Mouse (Mus musculus) kidney, postnatal 36 days (tissue): Measurements from ENCODE around the gene Banp.

Source experiments
- DNase-seq, 2 experiments: peaks; one replicate each; pipeline ENCODE4 v3.0.0; 2021 to 2022; ENCODE audit warnings: mixed read lengths in 2 of 2

Banp gene

DNA sequence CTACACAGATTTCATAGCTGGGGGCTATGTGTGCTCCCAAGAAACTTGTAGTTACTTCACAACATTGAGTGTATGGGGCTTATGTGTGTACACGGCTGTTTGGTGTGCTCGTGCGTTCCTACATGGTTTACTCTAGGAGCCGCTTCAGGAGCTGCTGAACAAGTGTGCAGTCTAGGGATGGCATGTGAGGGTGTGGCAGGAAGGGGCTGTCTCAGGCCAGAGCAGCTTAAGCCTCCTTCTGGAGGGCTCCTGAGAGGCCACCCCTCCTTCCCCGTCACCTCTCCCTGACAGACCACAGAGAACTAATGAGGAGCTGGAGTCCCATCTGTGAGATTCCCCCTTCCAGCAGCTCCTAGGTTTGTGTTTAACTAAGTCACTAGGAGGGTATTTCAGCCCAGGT is 38.3 kb downstream of the Banp start:
- DNase-seq, result no peak

DNA sequence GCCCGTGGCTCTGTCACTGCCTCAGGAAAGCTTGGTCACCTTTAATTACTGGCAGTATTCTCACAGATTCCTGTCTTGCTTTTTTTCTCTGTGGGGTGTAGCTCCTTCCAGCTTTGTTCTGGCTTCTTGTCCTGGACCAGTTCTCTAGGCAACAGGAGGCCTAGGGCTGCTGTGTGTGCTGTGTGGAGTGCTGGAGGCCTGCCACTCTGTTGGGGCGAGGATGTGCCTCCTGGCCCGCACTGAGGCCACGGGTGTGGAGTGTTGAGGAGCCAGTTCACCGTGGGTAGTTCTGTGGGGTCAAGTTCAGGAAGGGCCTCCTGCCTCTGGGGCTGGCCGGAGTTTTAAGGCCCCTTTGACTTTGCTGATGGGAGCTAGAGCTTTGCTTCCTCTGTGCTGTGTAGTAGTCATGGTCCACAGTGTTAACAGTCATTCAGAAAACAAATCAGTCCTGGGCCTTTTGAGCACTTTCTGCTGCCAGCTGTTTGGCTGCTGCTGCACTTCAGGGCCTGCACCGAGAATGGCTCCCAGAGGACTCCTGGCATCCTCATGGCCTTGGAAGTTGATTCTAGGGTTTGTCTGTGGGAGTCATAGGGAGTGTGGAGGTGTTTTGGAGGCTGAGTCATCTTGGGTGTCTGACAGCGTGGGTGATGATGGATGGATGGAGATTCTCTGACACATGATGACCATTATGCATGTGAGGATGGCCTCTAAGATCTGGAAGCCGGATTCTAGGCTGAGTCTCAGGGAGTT is 41.1 kb downstream of the Banp start:
- no peak for DNase-seq

DNA sequence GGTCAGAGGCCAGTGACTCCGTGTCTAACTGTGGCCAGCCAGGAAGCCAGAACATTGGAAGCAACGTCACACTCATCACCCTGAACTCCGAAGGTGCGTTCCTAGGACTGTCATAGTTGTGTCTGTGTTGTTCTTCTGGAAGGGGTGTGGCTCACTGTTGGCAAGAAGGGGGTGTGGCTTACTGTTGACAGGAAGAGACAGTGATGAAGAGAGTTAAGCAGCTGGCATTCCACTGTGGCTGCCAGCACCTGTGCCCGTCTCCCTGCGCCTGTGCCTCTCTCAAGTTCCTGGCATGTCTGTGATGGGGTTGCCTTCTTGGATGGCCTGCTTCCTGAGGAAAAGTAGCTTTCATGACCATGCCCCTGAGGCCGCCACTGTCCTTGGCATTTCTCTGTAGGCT is 42.1 kb downstream of the Banp start:
- DNase-seq, result no peak

DNA sequence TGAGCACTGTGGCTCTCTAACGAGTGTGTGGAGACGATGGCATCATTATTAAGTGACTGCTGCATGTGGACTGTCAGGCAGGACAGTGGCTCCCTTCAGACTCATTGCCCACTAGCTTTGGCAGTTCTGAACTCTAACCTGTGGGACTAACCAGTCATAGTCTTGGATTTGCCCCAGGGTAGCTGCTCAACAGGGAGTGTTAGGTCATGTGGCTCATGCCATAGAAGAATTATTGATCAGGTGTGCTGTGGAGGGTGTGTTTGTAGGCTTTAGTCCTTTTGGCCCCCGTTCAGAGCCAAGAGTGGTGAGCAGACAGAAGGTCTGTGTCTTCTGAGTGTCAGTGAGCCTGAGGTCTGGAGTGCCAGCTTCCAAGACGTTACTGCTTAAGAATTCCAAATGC is 43.4 kb downstream of the Banp start:
- no peak for DNase-seq

DNA sequence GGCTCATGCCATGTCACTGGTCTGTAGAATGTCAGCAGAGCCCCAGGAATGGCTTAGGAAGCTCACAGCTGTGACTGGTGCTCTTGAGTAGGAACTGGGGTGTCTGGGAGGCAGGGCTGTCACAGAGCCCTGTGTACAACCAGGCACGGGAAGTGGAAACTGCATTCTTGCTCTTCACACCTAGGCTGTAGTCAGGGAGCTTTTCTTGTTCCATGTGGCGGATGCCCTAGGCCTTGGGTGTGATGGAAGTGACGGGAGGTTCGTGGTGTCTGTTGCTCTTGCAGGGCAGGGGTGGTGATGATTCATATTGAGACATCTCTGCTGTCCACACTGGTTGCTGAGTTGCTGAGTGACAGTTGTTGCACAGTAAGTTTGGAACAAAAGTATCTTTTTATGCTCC is 45.6 kb downstream of the Banp start:
- DNase-seq, result no peak

DNA sequence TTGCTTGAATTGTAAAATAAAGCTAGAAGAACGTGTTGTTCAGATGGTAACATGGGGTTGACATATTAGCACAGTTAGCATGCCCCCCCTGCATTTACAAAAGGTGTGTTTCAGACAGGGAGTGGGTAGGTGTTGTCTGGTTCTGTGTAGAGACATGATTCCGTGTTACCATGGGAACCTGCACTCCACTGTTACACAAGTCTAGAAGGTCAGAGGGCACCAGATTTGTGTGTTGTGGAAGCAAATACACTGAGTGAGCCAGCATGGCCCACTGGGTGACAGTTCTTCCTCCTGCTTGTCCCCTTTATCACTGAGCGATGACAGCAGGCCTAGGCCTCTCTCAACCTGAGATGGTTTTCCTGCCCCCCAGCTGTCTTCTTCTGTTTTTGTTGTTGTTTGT is 46.3 kb downstream of the Banp start:
- peak in 1 of 2 experiments; percentile 8 for DNase-seq

DNA sequence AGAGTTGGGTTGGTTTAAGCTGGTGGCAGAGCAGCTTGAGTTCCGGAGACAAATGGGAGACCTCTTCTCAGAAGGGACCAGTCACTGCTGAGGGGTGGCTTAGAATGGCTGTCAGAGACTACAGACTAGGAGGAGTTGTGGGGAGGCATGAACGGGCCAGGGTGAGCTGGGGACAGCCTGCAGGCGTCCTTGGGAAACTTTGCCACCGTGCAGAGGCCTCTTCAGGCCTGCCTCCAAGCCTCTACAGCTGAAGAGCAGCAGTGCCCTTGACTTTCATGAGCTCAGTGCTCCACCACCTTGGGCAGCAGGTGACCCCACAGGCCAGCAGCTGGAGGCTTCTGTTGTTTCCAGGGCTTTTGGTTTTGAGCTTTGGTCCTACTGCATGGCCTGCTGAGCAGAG is 49.1 kb downstream of the Banp start:
- DNase-seq, result no peak

DNA sequence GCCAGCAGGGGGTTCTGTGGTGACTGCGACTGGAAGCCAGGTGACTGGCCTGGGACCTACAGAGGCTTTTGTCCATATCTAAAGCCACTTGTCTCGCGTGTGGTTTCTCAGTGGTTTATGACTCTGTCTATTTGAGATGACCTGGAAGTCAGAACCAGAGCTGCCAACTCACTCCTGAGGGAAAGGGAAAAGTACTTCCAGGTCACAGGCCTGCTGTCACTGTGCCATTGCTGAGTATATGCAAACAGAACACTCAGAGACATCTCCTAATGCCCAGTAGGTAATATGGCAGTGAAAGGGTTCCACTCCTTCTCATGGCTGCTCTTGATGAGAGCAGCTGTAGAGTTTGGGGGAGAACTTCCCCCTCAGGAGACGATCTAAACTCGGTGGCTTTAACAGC is 49.7 kb downstream of the Banp start:
- no peak for DNase-seq

DNA sequence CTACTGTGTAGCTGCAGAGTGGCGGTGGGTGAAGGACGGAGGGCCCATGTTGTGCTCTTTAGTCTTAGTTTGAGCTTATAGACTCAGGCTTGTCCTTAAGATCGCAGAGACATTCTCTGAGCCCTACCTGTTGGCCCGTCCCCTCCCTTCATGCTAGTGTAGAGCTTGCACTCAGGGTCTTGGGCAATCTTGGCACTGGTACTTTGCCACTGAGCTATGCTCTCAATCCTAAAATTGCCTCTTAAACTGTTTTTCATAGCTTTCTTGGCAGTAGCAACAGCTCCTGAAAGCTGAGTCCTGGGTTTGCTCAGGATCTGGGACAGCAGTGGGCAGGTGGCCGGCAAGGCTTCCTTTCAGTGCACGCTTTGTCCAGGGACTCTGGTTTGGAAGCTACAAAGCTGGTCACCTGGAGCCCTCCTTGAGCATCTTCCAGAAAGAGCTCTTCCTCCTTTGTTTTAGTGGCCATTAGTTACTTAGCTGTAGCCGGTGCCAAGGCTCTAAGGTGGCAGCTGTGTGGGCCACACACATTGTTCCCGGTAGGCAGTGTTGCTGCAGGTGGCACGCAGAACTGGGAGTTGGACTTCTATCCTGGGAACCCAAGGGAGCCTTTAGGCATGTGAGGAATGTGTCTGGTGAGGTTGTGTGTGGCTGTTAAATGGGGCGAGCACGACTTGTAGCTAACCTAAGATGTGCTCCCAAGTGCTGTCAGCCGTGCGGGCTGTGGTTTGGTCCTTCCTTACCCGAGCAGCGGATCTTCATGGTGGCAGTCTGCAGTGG is 52.0 kb downstream of the Banp start:
- no peak for DNase-seq

DNA sequence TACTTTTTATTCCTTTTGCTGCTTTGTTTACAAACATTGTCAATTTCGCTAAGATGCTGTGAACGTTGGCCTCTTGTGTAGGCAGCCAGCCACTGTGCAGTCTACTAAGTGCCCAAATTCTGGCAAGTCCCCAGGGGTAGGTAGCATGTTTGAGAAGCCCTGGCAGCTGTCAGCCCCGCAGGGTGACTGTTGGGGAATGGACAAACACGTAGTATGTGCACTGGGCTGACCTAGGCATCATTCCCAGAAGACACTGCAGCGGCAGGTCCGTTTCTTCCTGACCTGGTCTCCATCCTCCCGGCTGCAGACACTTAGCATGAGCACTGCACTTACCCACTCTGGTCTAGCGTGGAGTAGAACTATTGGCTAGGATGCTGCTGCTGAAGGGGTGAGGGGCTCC is 54.1 kb downstream of the Banp start:
- no peak for DNase-seq

DNA sequence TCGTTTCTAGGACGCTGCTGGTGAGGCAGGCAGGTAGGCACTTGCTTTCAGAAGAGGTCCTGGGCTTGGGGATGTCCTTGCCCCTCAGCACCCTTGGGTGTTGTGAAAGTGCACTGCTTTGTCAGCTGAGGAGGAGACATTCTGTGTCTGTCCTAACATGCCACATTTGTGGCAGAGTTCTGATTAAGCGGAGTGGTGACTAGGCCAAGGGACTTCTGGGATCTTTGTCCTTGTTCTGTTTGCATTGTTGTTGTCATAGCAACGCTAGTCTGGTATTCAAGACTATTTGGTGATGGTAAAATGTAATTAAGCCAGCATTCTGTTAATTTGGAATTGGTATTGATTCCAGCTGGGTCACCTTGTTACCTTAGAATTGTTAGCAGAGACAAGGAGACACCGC is 54.6 kb downstream of the Banp start:
- no peak for DNase-seq

DNA sequence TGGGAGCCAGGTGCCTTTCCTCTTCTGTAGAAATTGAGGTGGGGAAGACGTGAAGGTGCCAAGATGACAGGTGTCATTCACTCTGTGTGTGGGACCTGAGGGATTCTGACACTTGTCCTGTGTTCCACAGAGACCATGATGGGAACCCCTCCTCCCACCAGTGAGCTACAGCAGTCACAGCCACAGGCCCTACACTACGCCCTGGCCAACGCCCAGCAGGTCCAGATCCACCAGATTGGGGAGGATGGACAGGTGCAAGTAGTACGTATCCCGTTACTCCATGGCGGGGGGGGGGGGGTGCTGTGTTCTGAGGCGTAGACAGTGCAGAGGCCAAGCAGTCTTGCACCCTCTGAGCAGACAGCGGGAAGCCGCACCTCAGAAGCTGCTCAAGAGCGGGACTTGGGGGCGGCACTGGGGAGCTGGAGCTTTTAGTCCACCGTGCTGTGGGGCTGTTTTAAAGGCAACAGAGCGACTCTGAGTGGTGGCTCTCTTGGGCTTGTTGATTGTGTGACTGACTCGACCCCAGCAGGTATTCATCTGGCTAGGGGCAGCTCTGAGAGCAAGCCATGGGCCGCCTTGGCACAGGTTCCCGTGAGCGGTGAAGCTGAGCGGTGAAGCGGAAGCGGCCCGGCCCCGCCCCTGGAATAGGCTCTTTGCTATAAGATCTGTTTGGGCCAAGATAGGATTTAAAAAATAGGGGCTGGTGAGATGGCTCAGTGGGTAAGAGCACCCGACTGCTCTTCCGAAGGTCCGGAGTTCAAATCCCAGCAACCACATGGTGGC is 56.1 kb downstream of the Banp start:
- DNase-seq, result peak in 1 of 2 experiments; percentile 37

DNA sequence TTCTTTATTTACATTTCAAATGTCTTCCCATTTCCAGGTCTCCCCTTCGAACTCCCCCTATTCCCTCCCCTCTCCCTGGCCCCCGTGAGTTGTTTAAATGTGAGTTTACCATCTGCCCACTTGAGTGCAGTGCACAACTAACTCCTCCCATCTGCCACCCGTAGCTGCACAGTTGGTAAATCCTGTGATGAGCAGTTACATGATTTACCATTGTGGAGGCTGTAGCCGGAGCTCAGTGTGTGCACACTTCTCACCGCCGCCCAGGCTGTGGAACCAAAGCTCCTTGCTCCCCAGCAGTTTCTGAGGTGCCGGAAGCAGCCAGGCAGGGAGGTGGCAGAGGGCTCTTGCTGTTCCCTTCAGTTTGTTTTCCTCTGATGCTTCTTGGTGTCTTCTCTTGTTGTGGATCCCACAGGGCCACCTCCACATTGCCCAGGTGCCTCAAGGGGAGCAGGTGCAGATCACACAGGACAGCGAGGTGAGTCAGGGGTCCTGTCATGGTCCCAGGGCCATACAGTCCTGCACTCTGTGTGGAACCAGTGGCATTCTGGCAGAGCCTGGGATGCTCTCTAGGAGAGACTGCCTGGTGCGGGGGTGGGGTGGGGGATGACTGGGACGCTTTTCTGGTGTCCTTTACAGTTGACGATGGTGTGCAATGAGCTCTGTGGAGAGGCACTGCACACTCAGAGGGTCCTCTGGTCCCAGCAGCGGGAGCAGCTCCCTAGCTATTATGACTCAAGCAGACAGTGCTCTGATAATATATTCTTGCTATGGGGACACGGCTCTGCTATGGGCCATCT is 57.3 kb downstream of the Banp start:
- DNase-seq, result no peak

DNA sequence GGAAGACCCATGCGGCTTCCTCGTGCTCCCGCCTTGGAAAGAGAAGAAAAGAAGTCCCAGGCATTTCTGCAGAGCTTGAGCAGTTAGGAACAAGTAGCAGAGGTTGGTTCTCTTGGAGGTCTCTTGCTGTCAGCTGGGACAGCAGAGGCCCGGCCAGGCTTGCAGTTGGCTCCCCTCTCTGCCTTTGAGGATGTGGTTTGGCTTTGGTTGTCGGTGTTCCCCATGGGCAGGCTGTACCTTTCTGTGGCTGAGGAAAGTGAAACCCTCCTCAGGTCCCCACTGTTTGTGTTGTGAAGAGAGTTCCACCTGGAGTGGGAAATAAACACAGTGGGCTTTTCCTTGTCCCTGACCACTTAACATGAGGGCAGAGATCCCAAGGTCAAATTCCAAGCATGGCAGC is 58.8 kb downstream of the Banp start:
- no peak for DNase-seq

DNA sequence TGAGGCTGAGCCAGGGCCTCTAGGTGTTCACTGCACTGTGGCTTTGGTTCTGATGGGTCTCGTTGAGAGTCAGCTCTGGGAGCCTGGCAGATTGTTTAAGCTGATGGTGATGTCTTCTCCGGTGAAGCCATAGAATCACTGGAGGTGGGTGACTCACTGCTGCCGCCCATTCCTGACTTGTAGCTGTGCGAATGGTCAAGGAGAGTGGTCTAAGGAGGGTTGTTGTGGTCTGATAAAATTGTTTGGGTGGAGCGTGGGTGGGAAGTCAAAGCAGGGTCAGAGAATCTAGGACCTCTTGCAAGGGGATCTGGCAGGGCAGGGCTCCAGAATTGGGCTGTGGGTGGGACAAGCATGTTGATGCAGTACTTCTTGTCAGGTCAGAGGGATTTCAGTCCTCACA is 61.1 kb downstream of the Banp start:
- DNase-seq, result no peak

DNA sequence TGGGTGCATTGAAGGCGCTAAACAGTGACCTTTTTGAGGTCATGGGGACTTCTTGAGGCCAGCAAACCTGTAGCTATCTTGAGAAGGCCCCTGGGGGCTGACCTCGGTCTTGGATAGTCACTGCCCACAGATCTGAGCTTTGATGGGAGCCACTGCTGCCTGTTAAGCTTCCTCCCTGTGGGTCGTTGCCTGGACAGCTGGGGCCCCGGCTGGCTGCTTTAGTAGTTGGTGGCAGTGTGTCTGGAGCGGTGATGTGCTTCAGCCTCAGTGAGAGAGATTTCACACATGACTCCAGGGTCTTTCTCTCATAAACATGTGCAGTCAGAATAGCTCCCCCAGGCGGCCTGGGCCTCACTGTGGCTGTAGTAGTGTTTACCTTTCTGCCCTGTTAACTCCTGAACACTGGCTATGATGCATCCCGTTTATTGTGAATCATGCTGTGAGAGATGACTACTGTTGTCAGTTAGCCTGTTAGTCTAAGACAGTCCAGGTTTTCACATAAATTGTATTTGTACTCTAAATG is 61.6 kb downstream of the Banp start:
- no peak for DNase-seq

DNA sequence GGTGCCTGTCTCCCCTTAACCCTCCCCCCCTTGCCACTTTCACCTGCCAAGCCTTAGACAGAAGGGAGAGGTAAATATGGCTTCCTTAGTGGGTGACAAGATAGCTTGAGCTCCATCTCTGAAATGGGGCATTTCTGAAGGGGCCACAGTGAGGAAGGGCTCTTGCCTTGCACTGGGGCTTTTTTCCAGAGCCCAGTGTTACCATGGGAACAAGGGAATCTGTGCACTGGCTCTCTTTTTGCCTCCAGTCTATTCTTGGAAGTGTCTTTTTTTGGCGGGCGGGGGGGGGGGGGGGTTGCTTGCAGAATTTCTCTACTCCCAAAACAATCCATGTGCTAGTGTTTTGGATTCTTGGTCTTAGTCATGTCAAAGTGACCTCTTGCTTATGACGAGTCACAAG is 65.1 kb downstream of the Banp start:
- DNase-seq, result no peak

DNA sequence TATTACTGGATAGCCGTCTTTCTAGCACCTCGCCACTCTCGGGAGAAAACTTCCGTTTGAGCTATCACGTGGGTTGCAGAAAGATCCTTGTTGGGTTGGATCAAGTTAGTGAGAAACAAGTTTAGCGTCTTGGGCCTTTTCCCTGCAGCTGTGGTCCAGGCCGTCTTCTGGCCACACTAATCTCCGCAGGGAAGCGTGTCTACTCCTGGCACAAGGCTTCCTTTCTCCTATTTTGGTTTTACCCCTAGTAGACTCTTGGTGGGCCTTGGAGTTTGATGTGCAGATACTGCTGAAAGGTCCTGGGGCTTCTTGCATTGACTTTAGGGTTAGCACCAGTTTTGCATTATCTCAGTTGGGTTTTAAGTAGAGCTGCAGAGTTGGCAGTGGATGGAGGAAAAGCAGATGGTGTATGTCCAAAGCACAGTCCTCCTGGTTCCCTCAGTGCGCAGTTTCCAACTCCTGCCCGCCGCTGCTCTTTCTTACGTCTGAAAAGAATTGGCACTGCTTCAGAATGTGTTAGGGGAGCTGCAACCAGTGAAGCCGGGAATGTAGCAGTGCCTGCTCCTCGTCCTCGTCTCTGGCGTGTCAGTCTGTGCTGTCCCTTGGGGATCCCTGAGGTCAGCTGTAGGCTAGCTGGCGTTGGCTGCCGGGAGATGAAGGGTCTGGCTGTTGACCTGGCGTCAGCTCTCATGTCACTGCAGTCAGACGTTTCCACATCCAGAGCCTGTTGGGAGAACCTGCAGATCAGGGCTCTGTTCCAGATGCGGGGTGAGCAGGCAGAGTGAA is 68.7 kb downstream of the Banp start:
- DNase-seq, result peak; percentile 4 to 21

DNA sequence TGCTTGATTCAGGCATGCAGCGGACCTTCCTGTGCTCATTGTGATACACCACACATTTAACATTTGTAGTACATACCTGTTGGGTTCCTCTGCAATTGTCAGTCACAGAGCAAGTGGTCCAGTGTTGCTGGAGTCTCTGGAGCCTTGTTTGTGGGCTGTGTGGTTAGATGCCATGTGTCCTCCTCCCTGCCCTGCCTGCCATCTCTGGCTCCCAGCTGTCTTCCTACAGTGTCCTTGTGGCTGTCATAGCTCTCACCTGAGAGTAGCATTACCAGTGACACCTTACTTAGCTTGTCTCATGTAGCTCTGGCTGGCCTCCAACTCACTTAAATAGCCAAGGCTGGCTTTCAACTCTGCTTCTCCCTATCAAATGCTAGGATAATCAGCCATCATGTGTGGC is 69.6 kb downstream of the Banp start:
- no peak for DNase-seq

DNA sequence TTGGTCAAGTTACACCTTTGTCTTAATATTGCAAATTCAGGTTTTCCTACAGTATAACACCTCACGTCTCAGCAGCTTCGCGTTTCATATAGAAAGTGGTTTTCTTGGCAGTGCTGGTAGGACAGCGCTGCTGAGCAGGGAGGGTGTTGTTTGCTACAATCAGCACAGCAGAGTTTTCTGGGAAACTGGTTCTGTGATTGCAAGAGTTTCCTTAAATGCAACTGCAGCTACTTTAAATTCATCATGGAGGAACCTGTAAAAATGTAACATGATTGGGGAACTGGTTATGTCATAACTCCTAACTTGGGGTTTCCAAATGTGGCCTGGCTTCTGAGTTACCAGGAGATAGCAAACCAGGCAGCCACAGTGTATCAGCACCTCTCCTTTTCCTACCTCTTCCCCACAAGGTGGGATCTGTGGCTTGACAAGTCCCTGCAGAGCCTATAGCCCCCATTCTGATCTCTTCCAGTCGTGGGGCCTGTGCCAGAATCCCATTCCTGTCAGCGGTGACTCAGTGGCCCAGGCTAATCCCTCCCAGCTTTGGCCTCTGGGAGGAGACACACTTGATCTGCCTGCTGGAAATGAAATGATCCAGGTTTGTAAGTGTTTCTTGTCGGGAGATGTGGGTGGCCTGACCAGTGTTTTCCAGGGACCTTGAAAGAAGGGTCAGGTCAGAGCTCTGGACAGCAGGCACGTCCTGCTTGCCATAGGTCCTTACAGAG is 70.7 kb downstream of the Banp start:
- no peak for DNase-seq

DNA sequence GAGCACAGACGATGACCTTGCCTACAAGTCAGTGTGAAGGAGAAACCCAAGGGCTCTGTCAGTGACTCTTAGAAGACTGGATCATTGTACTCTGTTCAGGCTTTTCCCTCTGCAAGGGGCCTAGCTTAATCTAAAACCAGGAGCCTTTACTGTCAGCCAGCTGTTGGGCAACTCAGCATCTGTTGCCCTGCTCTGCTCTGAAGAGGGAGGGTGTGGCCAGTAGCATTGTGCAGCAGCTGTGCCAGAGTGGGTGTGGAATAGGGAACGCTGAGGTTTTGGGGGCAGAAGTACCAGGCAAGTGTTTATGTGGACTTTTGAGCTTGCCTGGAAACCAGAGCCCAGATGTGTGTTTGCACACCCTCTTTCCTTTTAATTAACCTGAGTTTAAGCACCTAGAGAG is 72.2 kb downstream of the Banp start:
- peak; percentile 64 to 73 for DNase-seq
